12 mouse cellular contexts compared by ENCODE assay signal in the genomic region with DNA sequence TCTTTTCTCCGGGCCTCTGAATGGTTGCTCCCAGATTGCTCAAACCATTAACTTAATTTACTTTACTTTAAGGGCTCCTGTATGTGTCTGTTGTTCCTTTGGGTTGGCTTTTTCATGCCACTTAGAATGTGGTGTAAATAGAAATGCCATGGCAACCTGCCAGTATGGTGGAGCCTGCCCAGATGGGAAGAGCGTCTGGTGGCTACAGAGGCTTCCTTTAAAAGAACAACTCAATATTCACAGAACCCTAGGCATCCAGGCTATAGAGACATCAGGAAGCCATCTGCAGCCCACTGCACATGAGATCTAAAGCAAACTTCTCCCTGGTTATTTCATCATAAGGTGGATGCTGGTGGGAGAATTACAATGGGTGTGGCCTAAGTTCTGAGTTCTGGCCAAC. TPM values are rescaled to one million over a fixed set of nuclear protein-coding genes. Genes with fewer than 3 reads are reported as not detected.
DNase-seq lines count a peak whose midpoint lies in the region; ATAC-seq and TF ChIP-seq lines count a peak whose summit lies in the region.
"Had no signal": no experiment of that assay in that cellular context is flagged by ENCODE, and none has a peak within 500 bp of the region (broad histone marks: within the 10 kb centered on the region; RNA-seq: fewer than 3 reads in every experiment).

No protein-coding gene starts in this region.

- no peaks in the 10 kb centered on the region; the same call in 1 of the 2 replicates for H3K4me1 ChIP-seq in hindbrain, postnatal 0 days (ENCODE audit: insufficient read depth, low read length)
- no peaks in the 10 kb centered on the region for H3K4me1 ChIP-seq in hindbrain, embryonic 12.5 days
- no peaks in the 10 kb centered on the region for H3K4me1 ChIP-seq in midbrain, embryonic 13.5 days (replicated peaks)
- H3K4me1 ChIP-seq in thymus, adult 2 months (replicated peaks; ENCODE audit: control insufficient read depth, insufficient read depth, low read length) = no peaks in the 10 kb centered on the region
- H3K4me1 ChIP-seq: midbrain, embryonic 12.5 days had no signal

- H3K27me3 ChIP-seq in hindbrain, postnatal 0 days (ENCODE audit: insufficient read depth, low read length) = no peaks in the 10 kb centered on the region
- no peaks in the 10 kb centered on the region for H3K27me3 ChIP-seq in hindbrain, embryonic 12.5 days
- no peaks in the 10 kb centered on the region for H3K27me3 ChIP-seq in midbrain, embryonic 13.5 days
- H3K27me3 ChIP-seq in thymus, adult 2 months (ENCODE audit: control insufficient read depth, insufficient read depth, low read length) = no peaks in the 10 kb centered on the region
- H3K27me3 ChIP-seq: embryonic facial prominence, embryonic 13.5 days; midbrain, embryonic 12.5 days had no signal

- WGBS in hindbrain, postnatal 0 days = 49% methylated on average over 2 of the region's 2 CpGs
- WGBS in hindbrain, embryonic 12.5 days = 67% methylated on average over 2 of the region's 2 CpGs
- 71% methylated on average over 2 of the region's 2 CpGs for WGBS in midbrain, embryonic 13.5 days
- 81% methylated on average over 2 of the region's 2 CpGs for WGBS in thymus, adult 2 months

- no peak for TF ChIP-seq POLR2A in brain, embryonic 14.5 days (IDR thresholded peaks at IDR 0.05; ENCODE audit: borderline replicate concordance, extremely low read depth, insufficient read depth, insufficient read length, poor library complexity, severe bottlenecking)
- TF ChIP-seq POLR2A in thymus, adult 2 months (IDR thresholded peaks at IDR 0.05; ENCODE audit: control insufficient read depth, extremely low read depth, insufficient read depth, low read length, poor library complexity) = no peak

- intact Hi-C loops in left cerebral cortex, adult 2 months (cut with DNase I) = no loop called here

- ATAC-seq in hindbrain, postnatal 0 days = peak; percentile 53; the same call in 1 of the 2 replicates
- ATAC-seq in hindbrain, embryonic 12.5 days (ENCODE audit: low FRiP score) = no peak
- ATAC-seq in midbrain, embryonic 13.5 days = no peak

- H3K4me2 ChIP-seq in hindbrain, postnatal 0 days (ENCODE audit: low read depth, low read length) = no peak overlapping the region
- H3K4me2 ChIP-seq in hindbrain, embryonic 12.5 days (replicated peaks) = no peak overlapping the region
- H3K4me2 ChIP-seq in midbrain, embryonic 13.5 days (replicated peaks) = no peak overlapping the region
- H3K4me2 ChIP-seq: embryonic facial prominence, embryonic 13.5 days; midbrain, embryonic 12.5 days had no signal

- H3K9me3 ChIP-seq in hindbrain, postnatal 0 days (ENCODE audit: low read length) = no peaks in the 10 kb centered on the region
- peaks cover 7% of the 10 kb centered on the region; the same call in 1 of the 2 replicates for H3K9me3 ChIP-seq in hindbrain, embryonic 12.5 days (replicated peaks)
- H3K9me3 ChIP-seq in midbrain, embryonic 13.5 days = peaks cover 7% of the 10 kb centered on the region; the same call in 1 of the 2 replicates

- H3K36me3 ChIP-seq in hindbrain, postnatal 0 days (ENCODE audit: insufficient read depth, low read length) = no peaks in the 10 kb centered on the region
- H3K36me3 ChIP-seq in hindbrain, embryonic 12.5 days = no peaks in the 10 kb centered on the region
- no peaks in the 10 kb centered on the region for H3K36me3 ChIP-seq in midbrain, embryonic 13.5 days
- H3K36me3 ChIP-seq in thymus, adult 2 months (ENCODE audit: control insufficient read depth, insufficient read depth, low read length) = no peaks in the 10 kb centered on the region
- H3K36me3 ChIP-seq: embryonic facial prominence, embryonic 13.5 days; midbrain, embryonic 12.5 days had no signal

- no peak overlapping the region for H3K27ac ChIP-seq in hindbrain, postnatal 0 days
- no peak overlapping the region for H3K27ac ChIP-seq in hindbrain, embryonic 12.5 days
- no peak overlapping the region for H3K27ac ChIP-seq in left cerebral cortex, adult 2 months
- no peak overlapping the region for H3K27ac ChIP-seq in midbrain, embryonic 13.5 days
- no peak overlapping the region for H3K27ac ChIP-seq in thymus, adult 2 months (ENCODE audit: control insufficient read depth, insufficient read depth, low read length)
- H3K27ac ChIP-seq: embryonic facial prominence, embryonic 13.5 days; midbrain, embryonic 12.5 days had no signal

- TF ChIP-seq CTCF in hindbrain, postnatal 0 days (IDR thresholded peaks at IDR 0.05; ENCODE audit: low read depth) = no peak
- TF ChIP-seq CTCF in brain, embryonic 14.5 days (IDR thresholded peaks at IDR 0.05; ENCODE audit: borderline replicate concordance, extremely low read depth, insufficient read depth, insufficient read length) = no peak
- no peak for TF ChIP-seq CTCF in left cerebral cortex, adult 2 months (IDR thresholded peaks at IDR 0.05)
- no peak for TF ChIP-seq CTCF in thymus, adult 2 months (IDR thresholded peaks at IDR 0.05; ENCODE audit: borderline replicate concordance, control insufficient read depth, extremely low read depth, insufficient read depth, low read length, poor library complexity)

- peak; percentile 40 for DNase-seq in hindbrain, postnatal 0 days (ENCODE audit: low spot score)
- peak; percentile 55 for DNase-seq in brain, embryonic 14.5 days (ENCODE audit: low read depth)
- peak; percentile 50 for DNase-seq in cerebellum, adult 9-11 months
- peak; percentile 9 to 14 for DNase-seq in left cerebral cortex, adult 2 months (ENCODE audit: extremely low spot score in 1 of 2, low spot score in 2 of 2)
- no peak for DNase-seq in thymus, adult 2 months
- DNase-seq: kidney, adult 2 months had no signal

- no peak overlapping the region for H3K9ac ChIP-seq in hindbrain, postnatal 0 days (replicated peaks; ENCODE audit: low read length)
- no peak overlapping the region for H3K9ac ChIP-seq in hindbrain, embryonic 12.5 days
- no peak overlapping the region for H3K9ac ChIP-seq in midbrain, embryonic 13.5 days (replicated peaks)
- H3K9ac ChIP-seq: embryonic facial prominence, embryonic 13.5 days; midbrain, embryonic 12.5 days had no signal

- no peak overlapping the region for H3K4me3 ChIP-seq in hindbrain, postnatal 0 days (ENCODE audit: low read length)
- H3K4me3 ChIP-seq in hindbrain, embryonic 12.5 days = no peak overlapping the region
- no peak overlapping the region for H3K4me3 ChIP-seq in left cerebral cortex, adult 2 months
- no peak overlapping the region for H3K4me3 ChIP-seq in midbrain, embryonic 13.5 days (replicated peaks)
- no peak overlapping the region for H3K4me3 ChIP-seq in thymus, adult 2 months (ENCODE audit: control insufficient read depth, insufficient read depth, low read length)
- H3K4me3 ChIP-seq: embryonic facial prominence, embryonic 13.5 days; midbrain, embryonic 12.5 days had no signal

RNA-seq across cellular contexts. Expression of gene Ism1, which starts 18.6 kb away (rescaled TPM):
- total RNA-seq in hindbrain, postnatal 0 days (2014; rRNA removed) = 1.8 and 2.1 TPM in 2 replicates
- 0.88 and 0.95 TPM in 2 replicates for polyA plus RNA-seq in hindbrain, postnatal 0 days (2015; fragmentation: Nextera tagmentation; extraction: Ambion mirVana)
- 1.7 and 1.8 TPM in 2 replicates for polyA plus RNA-seq in hindbrain, embryonic 12.5 days (2016; fragmentation: Nextera tagmentation; extraction: Ambion mirVana)
- 0.91 and 1.2 TPM in 2 replicates for polyA plus RNA-seq in brain, embryonic 14.5 days (2012; rRNA removed)
- total RNA-seq in left cerebral cortex, adult 2 months (2021) = 1 to 10 TPM; 6.6 to 7.3 TPM
- polyA plus RNA-seq in midbrain, embryonic 13.5 days (2015; fragmentation: Nextera tagmentation; extraction: Ambion mirVana) = 0.36 and 0.50 TPM in 2 replicates
- 0.36 and 0.42 TPM in 2 replicates for polyA plus RNA-seq in thymus, adult 2 months (2012; rRNA removed)
- total RNA-seq: CH12.LX had no signal
- polyA plus RNA-seq: liver, embryonic 16.5 days had no signal
